Mouse (Mus musculus): ENCODE measurements at regions not wholly inside any gene's neighbourhood (a gene's known extent, or its start where the extent isn't known, plus 50 kb on each side); places are given as distances from the start of the nearest gene placed in this dataset.

DNA sequence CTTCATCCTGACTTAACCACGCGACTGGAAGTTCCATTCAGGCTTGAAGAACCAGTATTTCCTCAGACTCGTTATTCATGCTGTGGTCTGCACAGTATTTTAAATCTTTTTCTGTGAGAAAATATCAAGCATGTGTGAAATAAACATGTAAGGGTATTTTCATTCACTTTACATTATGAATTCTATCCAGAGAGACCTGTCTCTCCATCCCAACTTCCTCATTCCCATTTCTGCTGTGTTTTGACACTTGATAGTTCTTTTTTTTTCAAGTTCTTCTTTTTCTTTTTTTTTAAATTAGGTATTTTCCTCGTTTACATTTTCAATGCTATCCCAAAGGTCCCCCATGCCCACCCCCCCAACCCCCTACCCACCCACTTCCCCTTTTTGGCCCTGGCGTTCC is 919.4 kb downstream of the Tbl1xr1 start:
- DNase-seq (ENCODE audit: low read depth, low spot score): no peak

DNA sequence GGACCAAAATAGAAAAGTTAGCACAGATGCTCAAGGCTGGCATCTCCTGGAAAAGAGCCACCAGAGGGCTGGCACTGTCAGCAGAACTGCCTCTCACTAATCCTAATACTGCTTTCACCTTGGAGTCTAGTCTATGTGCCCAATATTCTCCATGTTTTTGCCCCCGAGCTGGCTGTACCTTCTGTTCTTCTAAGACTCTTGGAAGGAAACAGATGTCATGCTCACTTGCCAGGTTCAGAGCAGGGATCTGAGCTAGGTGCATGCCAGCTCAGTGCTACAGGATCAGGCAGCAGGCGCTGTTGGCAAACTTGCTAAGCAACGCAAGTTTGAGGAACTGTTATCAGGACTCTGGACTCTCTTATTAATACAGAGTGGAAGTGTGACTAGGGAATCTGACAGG is 924.6 kb downstream of the Tbl1xr1 start:
- DNase-seq (ENCODE audit: low read depth, low spot score): no peak

DNA sequence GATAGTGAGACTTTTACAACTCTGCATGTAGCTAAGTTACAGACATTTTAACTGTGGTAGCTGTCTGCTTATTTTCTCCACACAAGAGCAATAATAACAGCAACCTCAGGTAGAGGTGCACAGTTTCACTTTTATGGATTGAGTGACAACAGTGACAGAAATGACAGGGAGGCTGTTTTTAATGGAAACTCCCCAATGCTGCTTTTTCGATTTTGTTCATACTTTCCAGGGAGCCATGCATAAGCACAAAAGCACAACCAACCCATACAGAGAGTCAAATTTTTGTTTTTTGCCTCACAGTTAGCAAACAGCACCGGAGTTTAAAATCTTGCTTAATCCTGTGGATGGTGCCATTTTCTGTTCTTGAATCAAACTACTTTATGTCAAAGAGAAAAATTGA is 955.6 kb downstream of the Tbl1xr1 start:
- no peak for DNase-seq (ENCODE audit: low read depth, low spot score)

DNA sequence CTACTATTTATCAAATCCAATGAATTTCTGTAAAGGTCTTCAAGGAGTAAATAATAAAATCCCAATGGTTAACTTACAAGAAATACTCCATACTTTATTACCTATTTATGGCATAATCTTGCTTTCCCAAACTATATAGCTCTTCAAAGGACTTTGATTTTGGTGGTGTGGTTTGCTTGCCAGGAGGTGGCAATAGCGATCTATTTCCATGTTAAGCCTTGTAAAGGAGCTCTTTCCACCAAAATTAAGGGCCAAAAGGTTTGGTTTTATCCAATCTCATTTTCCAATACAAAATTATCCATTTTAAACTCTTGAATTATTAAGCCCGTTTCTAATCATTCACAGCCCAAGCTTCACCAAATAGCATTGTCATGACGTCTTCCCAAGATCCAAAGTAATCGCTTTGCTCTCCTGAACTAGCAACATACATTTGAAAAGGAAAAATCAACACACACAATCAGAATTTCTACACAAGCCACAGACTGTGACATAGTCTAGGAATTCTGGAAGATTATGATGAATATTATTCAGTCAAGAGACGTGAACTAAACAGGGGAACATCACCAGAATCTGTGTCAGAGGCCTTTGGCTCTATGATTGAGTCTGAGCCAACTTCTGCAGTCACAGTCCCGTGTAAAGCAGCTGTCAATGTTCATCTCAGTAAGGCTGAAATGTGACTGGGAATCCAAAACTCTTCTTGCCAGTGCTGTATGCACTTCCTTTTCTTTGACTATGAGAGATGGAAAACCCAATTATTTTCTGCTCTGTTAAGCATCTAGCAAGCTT is 986.9 kb downstream of the Tbl1xr1 start:
- DNase-seq (ENCODE audit: low read depth, low spot score): no peak

DNA sequence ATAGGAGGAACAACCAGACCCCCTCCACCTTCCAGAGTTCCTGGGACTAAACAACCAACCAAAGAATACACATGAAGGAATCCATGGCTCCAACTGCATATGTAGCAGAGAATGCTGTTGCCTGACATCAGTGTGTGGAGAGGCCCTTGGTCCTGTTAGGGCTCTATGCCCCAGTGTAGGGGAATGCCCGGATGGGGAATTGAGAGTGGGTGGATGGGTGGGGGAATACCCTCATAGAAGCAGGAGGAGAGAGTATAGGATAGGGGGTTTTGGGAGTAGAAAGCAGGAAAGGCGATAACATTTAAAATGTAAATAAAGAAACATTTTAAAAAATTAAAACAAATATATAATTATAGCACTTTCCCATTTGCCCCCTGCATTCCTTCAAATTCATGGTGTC is 995.0 kb downstream of the Tbl1xr1 start:
- no peak for DNase-seq (ENCODE audit: low read depth, low spot score)

Data from forelimb bud, embryonic 11.5 days (tissue).